Mouse (Mus musculus) bone marrow macrophage, adult 2 months (primary cell): Measurements from ENCODE around the gene Clec11a.

ENCODE experiments used
- CTCF ChIP-seq: IDR thresholded peaks from 2 replicates; pipeline ENCODE4 v1.5.1; 2012; ENCODE audit warnings: low read depth, mild to moderate bottlenecking, low read length, moderate library complexity
- POLR2A ChIP-seq: IDR thresholded peaks from 2 replicates; pipeline ENCODE4 v1.6.1; 2012; ENCODE audit warnings: mild to moderate bottlenecking, low read depth, low read length, borderline replicate concordance

DNA sequence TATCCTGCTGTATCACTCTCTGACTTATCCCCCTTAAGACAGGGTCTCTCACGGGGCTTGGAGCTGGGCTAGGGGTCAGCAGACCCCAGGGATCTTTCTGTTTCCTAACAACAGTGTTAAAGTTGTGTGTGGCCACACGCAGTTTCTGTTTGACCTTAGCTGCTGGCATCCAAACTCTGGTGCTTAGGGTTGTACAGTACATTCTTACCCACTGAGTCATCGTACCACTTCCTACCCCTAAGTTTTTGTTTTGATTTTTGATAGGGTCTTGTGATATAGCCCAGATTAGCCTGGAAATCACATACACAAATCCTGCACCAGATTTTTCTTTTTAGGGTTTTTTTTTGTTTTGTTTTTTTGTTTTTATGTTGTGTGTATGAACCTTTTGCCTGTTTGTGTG is 25.6 kb upstream of the Clec11a start:
- TF ChIP-seq POLR2A (no peak), CTCF (no peak)
